Mouse (Mus musculus) embryo, embryonic 11.5 days (tissue): ENCODE measurements around the gene Acer1.

Experiments
- DNase-seq: peaks from one replicate; pipeline ENCODE4 v3.0.0-alpha.2; 2012; ENCODE audit warnings: low read depth, low spot score

The Acer1 gene

GRCm38 (mm10) chr17:56982013-56982412 is at the start of gene Acer1:
TSS of gene Acer1 (minus strand) at chr17:56982126.
- DNase-seq: no peak

GRCm38 (mm10) chr17:57030931-57031660 is 49.2 kb upstream of the Acer1 start, which contains the start of gene Khsrp:
TSS of gene Khsrp (minus strand) at chr17:57031522.
- peak; percentile 34 for DNase-seq

DNA sequence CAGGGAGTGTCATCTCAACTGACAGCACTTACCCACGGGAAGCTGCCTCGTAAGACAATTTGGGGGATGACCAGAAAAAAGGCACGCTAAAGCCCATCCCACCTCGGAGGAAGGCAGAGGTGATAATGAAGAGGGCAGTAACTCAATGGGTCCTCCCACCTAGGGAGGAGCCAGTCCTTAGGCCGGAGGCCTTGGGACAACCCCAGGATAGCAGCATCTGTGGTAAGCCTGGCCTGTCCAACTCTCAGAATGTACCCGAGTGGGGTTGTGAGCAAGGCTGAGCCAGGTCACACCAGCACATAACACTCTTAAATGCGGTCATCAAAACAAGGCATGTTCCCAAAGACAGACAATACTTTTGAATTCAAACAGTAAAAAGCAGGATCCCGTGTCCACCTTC is 47.8 kb upstream of the Acer1 start:
- no peak for DNase-seq

DNA sequence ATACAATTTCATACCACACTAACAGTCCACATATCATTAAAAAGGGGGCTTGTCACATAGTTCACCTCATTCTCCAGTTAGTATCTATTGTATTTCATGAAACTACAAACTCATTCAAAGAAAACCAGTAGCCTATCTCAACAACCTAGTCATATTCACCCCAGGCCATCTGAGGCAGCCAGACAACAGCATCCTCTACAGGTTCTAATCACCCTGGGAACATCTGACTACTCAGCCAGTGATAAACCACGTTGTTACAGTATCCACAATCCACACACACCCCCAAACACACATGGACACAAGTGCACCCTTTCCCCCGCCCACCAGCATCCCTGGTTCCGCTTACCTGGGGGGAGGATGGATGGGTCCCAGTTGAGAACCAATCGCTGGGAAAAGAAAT is 45.5 kb upstream of the Acer1 start:
- DNase-seq: no peak

GRCm38 (mm10) chr17:57020960-57021359 is 39.0 kb upstream of the Acer1 start:
- DNase-seq: no peak

- DNase-seq: no peak
Observed at GRCm38 (mm10) chr17:57019693-57020092, 37.8 kb upstream of the Acer1 start.

GRCm38 (mm10) chr17:57012245-57012795 is 30.4 kb upstream of the Acer1 start:
- no peak for DNase-seq

GRCm38 (mm10) chr17:57011236-57012141 is 29.6 kb upstream of the Acer1 start, which contains the start of the genes Gtf2f1 and Gm17949:
TSS of gene Gtf2f1 (minus strand) at chr17:57011288.
TSS of gene Gm17949 (plus strand) at chr17:57011469.
- peak; percentile 100 for DNase-seq

DNA sequence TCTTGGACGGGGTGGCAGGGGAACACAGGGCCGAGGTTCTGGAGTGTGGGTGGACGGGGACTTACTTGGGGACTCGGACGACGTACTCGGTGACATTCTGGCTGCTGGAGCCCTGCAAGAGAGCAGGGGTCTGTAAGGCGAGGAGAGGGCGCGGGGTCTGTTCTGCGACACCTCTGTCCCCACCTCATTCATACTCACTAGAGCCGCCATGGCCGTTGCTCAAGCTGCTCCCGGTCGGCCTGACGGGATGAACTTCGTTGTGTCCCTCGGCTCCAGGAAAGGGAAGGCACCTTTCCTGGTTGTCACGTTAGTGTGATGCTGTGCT is 28.9 kb upstream of the Acer1 start:
- DNase-seq: no peak

DNA sequence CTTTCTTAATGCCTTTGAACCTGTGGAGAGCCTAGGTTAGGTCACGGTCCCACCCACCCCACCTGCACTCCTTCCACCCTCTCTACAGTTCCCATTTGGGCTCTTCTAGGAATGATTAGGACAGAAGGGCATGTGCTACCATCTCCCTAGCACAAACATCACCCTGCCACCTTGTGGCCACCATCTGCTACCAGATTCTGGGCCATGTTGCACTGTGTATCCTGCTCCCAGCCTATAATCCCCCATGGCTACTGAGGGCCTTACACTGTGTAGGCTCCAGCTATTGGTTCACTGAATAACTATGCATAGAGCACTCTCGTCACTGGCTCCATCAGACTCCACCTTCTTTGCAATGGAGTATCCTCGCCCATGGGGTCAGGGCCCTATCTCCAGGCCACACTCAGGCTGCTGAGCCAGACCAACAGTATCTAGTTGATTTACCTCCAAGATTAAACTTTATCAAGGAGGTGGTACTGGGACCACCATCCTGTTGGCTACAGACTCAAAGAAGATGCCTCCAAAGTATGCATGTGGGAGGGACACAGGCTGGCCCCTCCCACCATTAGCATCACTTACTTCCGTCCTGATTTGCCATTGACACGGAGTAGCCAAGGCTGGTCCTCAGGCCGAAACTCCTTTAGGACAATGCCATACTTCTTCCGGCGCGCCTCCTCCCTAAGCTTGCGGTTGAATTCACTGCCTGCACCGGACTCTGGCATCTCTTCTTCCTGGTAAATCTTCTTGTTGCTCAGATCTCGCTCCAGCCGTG is 25.4 kb upstream of the Acer1 start:
- DNase-seq: no peak

DNA sequence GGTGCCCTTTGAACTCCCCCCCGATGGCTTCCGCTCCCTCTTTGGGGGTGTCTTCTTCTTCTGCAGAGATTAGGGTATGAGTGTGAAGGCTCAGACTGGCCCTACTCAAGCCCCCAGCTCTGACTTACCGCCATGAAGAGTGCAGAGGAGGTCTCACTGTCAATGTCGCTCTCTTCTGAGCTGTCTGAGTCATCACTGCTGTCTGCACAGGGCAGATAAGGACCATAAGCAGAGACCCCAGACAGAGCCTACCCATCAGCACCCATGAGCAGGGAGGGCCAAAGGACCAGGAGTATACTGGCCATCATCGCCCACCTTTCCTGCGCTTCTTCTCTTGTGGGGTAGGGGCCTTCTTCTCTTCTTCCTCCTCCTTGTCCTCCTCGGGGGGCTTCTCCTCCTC is 22.1 kb upstream of the Acer1 start:
- no peak for DNase-seq

GRCm38 (mm10) chr17:57001228-57001627 is 19.3 kb upstream of the Acer1 start:
- no peak for DNase-seq

DNA sequence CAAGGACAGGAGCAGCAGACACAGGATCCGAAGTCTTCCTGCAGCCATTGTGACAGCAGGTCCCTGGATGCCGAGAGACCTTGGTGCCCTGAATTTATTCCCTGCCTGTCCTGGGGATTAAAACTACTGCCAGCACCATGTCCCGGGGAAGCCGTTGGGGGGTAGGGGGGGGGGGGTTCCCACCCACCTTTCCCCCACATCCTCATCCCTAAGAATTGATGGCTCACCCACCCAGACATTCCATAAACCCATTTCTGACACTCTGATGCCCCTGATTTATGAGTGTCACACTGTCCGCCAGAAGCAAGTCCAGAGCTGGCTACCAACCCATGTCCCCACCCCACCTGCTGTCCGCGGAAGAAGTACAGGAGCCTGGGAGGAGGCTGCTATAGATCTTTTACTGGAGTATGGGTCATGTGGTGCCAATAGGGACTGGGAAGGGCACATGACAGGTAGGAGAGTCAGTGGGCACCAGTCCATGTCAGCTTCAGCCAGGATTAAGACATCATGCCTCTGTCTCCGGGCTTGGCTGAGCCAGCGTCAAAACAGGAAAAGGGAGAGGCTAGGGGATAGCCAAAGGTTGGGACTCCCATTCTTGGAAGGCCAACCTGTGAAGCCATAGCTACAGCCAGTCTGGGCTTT is 18.2 kb upstream of the Acer1 start, which contains the start of gene Pspn:
Gene Pspn (minus strand): TSS at position 51 of the 642 bp plus-strand sequence.
- DNase-seq: no peak

- no peak for DNase-seq
Observed at GRCm38 (mm10) chr17:56999414-56999813, 17.5 kb upstream of the Acer1 start.

GRCm38 (mm10) chr17:56997029-56997667 is 15.2 kb upstream of the Acer1 start, which contains the start of gene Alkbh7:
TSS of gene Alkbh7 (plus strand) at chr17:56997339.
- peak; percentile 91 for DNase-seq

DNA sequence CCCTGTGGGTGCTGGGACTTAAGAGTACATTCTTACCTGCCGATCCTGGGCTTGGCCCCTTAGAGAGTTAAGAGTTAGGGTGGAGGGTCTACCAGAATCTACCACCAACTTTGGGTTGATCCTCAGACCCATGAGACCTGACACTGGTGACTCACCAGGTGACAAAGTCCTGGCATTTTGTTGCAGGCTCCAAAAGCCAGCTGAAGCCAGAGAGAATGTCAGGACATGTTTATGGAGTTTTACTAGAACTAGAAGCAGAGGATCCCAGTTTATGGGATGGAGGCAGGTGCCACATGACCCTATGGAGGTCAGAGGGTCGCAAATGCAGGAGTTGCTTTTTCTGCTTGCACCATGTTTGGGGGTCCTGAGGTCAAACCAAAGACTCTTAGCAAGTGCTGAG is 14.6 kb upstream of the Acer1 start:
- DNase-seq: no peak

DNA sequence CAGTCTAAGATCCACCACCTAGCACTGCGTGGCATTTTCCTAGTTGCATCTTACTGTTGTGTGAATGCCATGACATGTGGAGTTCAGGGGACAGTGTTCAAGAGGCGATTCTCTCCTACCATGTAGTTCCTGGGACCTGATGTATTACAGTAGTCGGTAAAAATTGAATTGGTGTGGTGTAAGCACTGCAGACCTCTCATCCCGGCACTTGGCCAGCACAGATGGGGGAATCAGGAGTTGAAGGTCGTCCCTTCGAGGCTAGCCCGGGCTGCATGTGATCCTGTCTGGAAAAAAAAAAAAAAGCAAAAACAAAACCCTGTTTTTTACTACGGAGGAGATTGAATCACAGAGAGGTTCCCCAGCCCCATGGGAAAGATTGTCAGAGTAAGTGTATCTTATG is 13.1 kb upstream of the Acer1 start:
- DNase-seq: no peak

DNA sequence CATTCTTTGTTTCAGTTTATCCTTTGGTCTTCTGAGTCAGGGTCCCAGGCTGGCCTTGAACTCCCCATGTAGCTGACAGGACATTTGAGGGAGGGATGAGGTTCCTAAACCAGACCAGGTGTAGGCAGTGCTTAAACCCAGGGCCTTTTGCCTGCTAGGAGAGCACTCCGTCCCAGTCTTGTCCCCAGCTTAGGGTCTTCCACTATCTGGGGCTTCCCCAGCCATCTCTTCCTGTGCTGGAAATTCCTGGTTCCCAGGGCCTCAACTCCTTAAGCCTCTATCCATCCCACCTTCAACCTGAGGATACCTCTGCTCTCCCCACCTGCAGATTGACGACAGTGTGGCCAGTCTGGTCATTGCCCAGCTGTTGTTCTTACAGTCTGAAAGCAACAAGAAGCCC is 9.0 kb upstream of the Acer1 start:
- DNase-seq: no peak

DNA sequence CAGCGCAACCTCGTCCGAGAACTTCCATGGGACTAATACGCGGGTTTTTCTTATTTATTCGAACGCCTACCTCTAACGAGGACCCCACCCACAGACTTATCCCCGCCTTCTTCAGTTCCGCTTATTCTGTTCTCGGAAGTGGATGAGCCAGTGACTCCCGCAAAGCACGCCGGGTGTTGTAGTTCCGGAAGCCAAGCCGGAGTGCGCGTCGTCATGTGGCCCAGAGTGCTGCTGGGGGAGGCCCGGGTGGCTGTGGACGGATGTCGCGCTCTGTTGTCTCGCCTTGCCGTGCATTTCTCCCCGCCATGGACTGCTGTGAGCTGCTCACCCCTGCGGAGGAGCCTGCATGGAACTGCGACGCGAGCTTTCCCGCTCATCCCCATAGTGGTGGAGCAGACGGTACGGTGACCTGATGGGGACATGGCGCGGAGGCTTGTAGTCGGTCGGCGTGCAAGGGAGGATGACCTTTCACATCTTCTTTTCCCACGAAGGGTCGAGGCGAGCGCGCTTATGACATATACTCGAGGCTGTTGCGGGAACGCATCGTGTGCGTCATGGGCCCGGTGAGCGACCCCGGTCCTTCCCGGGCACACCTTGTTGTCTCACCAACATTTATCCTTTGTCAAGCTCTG is 8.3 kb upstream of the Acer1 start, which contains the start of gene Clpp:
Gene Clpp (plus strand): TSS at position 191 of the 632 bp plus-strand sequence.
- peak; percentile 88 for DNase-seq
